Mouse (Mus musculus) cerebellum, postnatal 36 days (tissue): ENCODE results near the gene Rims1.

ENCODE experiments used
- DNase-seq, 2 experiments: peaks; one replicate each; pipeline ENCODE4 v3.0.0; 2021 to 2022; ENCODE audit warnings: mixed read lengths in 2 of 2

The Rims1 gene

GRCm38 (mm10) chr1:22694514-22694913 is 111.3 kb downstream of the Rims1 start:
- no peak for DNase-seq

GRCm38 (mm10) chr1:22683455-22683854 is 122.3 kb downstream of the Rims1 start:
- DNase-seq = no peak

GRCm38 (mm10) chr1:22664196-22664595 is 141.6 kb downstream of the Rims1 start:
- DNase-seq = no peak

GRCm38 (mm10) chr1:22661825-22662224 is 144.0 kb downstream of the Rims1 start:
- DNase-seq = no peak

- DNase-seq = no peak
Measured at GRCm38 (mm10) chr1:22655983-22656382, 149.8 kb downstream of the Rims1 start.

GRCm38 (mm10) chr1:22654903-22655302 is 150.9 kb downstream of the Rims1 start:
- peak; percentile 51 to 55 for DNase-seq

- DNase-seq = peak; percentile 54 to 65
Measured at GRCm38 (mm10) chr1:22650588-22650987, 155.2 kb downstream of the Rims1 start.

GRCm38 (mm10) chr1:22649432-22649831 is 156.4 kb downstream of the Rims1 start:
- DNase-seq = no peak

GRCm38 (mm10) chr1:22645257-22645656 is 160.5 kb downstream of the Rims1 start:
- no peak for DNase-seq

GRCm38 (mm10) chr1:22640568-22640967 is 165.2 kb downstream of the Rims1 start:
- peak; percentile 80 to 86 for DNase-seq

GRCm38 (mm10) chr1:22639702-22640101 is 166.1 kb downstream of the Rims1 start:
- DNase-seq = no peak

GRCm38 (mm10) chr1:22633871-22634270 is 171.9 kb downstream of the Rims1 start:
- no peak for DNase-seq

GRCm38 (mm10) chr1:22632551-22632950 is 173.2 kb downstream of the Rims1 start:
- no peak for DNase-seq

GRCm38 (mm10) chr1:22631991-22632390 is 173.8 kb downstream of the Rims1 start:
- peak; percentile 70 to 77 for DNase-seq

GRCm38 (mm10) chr1:22629011-22629410 is 176.8 kb downstream of the Rims1 start:
- DNase-seq = no peak

- no peak for DNase-seq
Measured at GRCm38 (mm10) chr1:22627013-22627412, 178.8 kb downstream of the Rims1 start.

- no peak for DNase-seq
Measured at GRCm38 (mm10) chr1:22626295-22626694, 179.5 kb downstream of the Rims1 start.

- DNase-seq = no peak
Measured at GRCm38 (mm10) chr1:22620827-22621226, 185.0 kb downstream of the Rims1 start.

GRCm38 (mm10) chr1:22615601-22616000 is 190.2 kb downstream of the Rims1 start:
- no peak for DNase-seq

- no peak for DNase-seq
Measured at GRCm38 (mm10) chr1:22613609-22614008, 192.2 kb downstream of the Rims1 start.

- peak; percentile 28 to 57 for DNase-seq
Measured at GRCm38 (mm10) chr1:22604329-22605044, 201.3 kb downstream of the Rims1 start.

- DNase-seq = no peak
Measured at GRCm38 (mm10) chr1:22596197-22596596, 209.6 kb downstream of the Rims1 start.

GRCm38 (mm10) chr1:22594841-22595240 is 211.0 kb downstream of the Rims1 start:
- DNase-seq = no peak

- DNase-seq = no peak
Measured at GRCm38 (mm10) chr1:22587859-22588383, 217.9 kb downstream of the Rims1 start.

GRCm38 (mm10) chr1:22585560-22585959 is 220.2 kb downstream of the Rims1 start:
- no peak for DNase-seq
